Mouse (Mus musculus) liver, adult 2 months (tissue): ENCODE data around the gene Creb5.

ENCODE experiments used
- CTCF ChIP-seq: fragments of 200-500 bp; IDR thresholded peaks from 2 replicates; pipeline ENCODE4 v1.5.1; 2011; ENCODE audit warnings: low read depth, low read length, control low read depth
- POLR2A ChIP-seq: fragments of 200-500 bp; IDR thresholded peaks from 2 replicates; pipeline ENCODE4 v1.6.1; 2011; ENCODE audit warnings: low read length, control low read depth; ENCODE audit not compliant: insufficient read depth; ENCODE audit errors: extremely low read depth

DNA sequence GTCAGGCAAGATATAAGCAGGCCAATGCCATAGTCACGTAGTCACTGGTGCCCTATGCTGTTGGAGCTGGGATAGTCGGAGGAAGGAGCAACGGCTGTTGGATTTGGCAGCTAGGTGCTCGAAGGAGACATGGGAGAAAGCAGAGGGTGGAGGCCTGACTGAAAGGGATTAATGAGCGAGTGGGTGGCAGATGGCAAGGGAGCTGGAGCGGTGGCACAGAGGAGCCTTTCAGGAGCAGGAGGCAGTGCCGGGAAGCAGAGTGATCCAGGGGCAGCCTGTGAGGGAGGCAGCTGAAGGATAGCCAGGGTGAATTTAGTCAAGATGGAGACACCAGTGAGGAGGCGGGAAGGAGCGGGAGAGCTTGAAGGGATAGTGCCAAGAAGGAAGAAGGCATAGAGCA is 84.9 kb downstream of the Creb5 start:
- no peak for TF ChIP-seq CTCF
- TF ChIP-seq POLR2A = no peak
